Mouse (Mus musculus): ENCODE measurements around the gene Ifi35. TPM values are rescaled to one million over a fixed set of nuclear protein-coding genes. Genes with fewer than 3 reads are reported as not detected.
"Not testable (repeated sequence)": the region's sequence is repeated elsewhere in the genome, so short reads cannot be mapped to it uniquely, and the experiment has no call there.

Gene Ifi35
- polyA plus RNA-seq, 1 experiment from 2014 or later = 29.7 TPM

DNA sequence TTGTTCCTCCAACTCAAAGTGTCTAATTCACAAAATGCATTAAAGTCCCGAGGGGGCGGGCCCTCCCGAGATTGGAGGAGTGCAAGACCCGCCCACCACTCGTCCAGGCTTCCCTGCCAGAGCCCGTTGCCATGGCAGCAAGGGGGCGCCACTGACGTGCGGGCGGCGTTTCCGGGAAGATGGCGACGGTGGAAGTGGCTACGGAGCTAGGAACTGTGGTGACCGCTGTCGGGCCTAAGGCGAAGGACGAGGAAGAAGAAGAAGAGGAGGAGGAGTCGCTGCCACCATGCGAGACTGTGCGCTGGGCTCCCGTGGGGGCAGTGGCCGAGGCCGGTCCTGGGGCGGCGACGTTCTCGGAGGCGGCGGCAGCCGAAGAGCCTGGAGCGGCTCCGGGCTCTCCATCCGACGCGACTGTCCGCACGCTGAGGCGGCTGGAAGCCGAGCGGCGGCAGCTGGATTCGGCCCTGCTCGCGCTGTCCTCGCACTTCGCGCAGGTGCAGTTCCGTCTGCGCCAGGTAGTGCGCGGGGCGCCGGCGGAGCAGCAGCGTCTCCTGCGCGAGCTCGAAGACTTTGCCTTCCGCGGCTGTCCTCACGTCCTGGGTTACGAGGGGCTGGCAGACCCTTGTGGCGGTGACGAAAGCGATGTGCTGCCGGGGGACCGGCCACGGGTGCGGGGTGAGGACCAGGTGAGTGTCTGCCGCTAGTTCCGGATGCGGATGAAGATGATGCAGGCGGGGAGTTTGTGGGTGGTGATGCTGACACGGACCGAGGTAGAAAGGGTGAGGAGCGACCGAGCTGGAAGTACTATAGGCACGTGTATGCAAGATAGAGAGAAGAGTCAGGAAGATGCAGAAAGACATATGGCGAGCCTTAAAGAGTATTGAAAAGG is 23.0 kb upstream of the Ifi35 start, which contains the start of the genes Rundc1 and Ptges3l:
Rundc1 (plus strand) TSS at position 161 of the 889 bp plus-strand sequence.
Ptges3l (minus strand) TSS at position 409 of the 889 bp plus-strand sequence.
- peak; percentile 95 for ATAC-seq
- H3K4me3 ChIP-seq (ENCODE audit: low read length) = peak within 1 kb of the TSS; percentile 97
- H3K27ac ChIP-seq (ENCODE audit: low read length) = peak within 1 kb of the TSS; percentile 92
- peaks cover under 1% of the 10 kb centered on the region; the same call in 1 of the 2 replicates for H3K36me3 ChIP-seq (ENCODE audit: control insufficient read depth, insufficient read depth, low read length)
- H3K27me3 ChIP-seq (replicated peaks; ENCODE audit: control insufficient read depth, insufficient read depth, low read length) = no peaks in the 10 kb centered on the region
- under 1% methylated on average over 81 of the region's 81 CpGs for WGBS
- H3K9me3 ChIP-seq (ENCODE audit: control insufficient read depth, low read length) = no peaks in the 10 kb centered on the region
- H3K4me2 ChIP-seq (ENCODE audit: low read depth, low read length) = peak within 1 kb of the TSS; percentile 88
- H3K9ac ChIP-seq (ENCODE audit: low read depth, low read length) = peak within 1 kb of the TSS; percentile 94
- H3K4me1 ChIP-seq (ENCODE audit: control insufficient read depth, insufficient read depth, low read length) = peaks cover 19% of the 10 kb centered on the region

DNA sequence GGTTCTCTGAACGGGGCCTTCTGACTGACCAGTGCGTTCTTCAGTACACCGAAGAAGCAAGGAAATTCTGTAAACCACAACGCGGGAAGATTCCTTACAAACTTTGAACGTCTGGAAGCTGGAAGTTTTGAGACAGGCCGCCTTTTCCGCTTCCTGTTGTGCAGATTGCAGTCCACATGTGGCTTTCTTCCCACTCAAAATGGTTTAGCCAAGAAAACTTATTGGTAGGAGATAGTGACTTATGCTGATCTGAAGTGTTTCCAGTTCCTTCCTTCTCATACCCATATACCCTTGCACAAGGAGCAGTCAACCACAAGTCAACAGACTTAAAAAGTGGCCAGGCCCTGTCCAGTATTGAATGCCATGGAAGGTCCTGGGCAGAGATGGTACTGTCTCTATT is 22.0 kb upstream of the Ifi35 start:
- Histone ChIP-seq H3K4me1 (ENCODE audit: control insufficient read depth, insufficient read depth, low read length) (peaks cover 19% of the 10 kb centered on the region), H3K36me3 (ENCODE audit: control insufficient read depth, insufficient read depth, low read length) (peaks cover 5% of the 10 kb centered on the region; the same call in 1 of the 2 replicates), H3K9me3 (ENCODE audit: control insufficient read depth, low read length) (no peaks in the 10 kb centered on the region), H3K9ac (ENCODE audit: low read depth, low read length) (peak overlapping the region; percentile 94), H3K27me3 (replicated peaks; ENCODE audit: control insufficient read depth, insufficient read depth, low read length) (no peaks in the 10 kb centered on the region), H3K27ac (ENCODE audit: low read length) (no peak overlapping the region), H3K4me2 (ENCODE audit: low read depth, low read length) (peak overlapping the region; percentile 88), H3K4me3 (ENCODE audit: low read length) (peak overlapping the region; percentile 97)
- no peak for ATAC-seq
- WGBS = 50% methylated on average over 8 of the region's 8 CpGs

DNA sequence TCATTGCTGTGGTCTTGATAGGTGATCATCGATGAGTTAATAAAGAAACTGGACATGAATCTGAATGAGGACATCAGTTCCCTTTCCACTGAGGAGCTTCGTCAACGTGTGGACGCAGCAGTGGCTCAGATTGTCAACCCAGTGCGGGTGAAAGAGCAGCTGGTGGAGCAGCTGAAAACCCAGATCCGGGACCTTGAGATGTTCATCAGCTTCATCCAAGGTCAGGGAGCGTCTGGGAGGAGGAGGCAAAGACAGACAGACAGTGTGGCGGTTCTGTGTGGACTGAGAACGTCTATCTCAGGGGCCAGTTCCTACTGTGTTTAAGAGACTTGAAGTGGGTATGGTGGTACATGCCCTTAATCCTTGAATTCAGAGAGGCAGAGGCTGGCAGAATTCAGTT is 16.9 kb upstream of the Ifi35 start:
- H3K9me3 ChIP-seq (ENCODE audit: control insufficient read depth, low read length) = no peaks in the 10 kb centered on the region
- peaks cover 7% of the 10 kb centered on the region for H3K4me1 ChIP-seq (ENCODE audit: control insufficient read depth, insufficient read depth, low read length)
- ATAC-seq = no peak
- no peaks in the 10 kb centered on the region for H3K27me3 ChIP-seq (replicated peaks; ENCODE audit: control insufficient read depth, insufficient read depth, low read length)
- no peak overlapping the region for H3K27ac ChIP-seq (ENCODE audit: low read length)
- 91% methylated on average over 9 of the region's 9 CpGs for WGBS
- H3K4me2 ChIP-seq (ENCODE audit: low read depth, low read length) = no peak overlapping the region
- no peak overlapping the region for H3K4me3 ChIP-seq (ENCODE audit: low read length)
- no peak overlapping the region for H3K9ac ChIP-seq (ENCODE audit: low read depth, low read length)
- H3K36me3 ChIP-seq (ENCODE audit: control insufficient read depth, insufficient read depth, low read length) = peaks cover 12% of the 10 kb centered on the region

DNA sequence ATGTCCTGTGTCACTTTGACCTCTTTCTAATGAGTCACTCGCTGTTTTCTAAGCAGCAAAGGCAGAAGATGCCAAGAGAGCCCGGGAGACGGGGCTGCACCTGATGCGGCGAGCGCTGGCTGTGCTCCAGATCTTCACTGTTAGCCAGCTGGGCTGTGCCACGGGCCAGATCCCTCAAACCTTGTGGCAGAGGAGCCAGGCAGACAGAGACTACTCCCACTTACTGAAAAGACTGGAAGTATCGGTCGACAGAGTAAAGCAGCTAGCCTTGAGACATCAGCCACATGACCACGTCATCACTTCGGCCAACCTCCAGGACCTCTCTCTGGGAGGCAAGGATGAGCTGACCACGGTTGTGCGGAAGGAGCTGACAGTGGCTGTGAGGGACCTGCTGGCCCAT is 14.8 kb upstream of the Ifi35 start:
- no peak overlapping the region for H3K9ac ChIP-seq (ENCODE audit: low read depth, low read length)
- H3K27me3 ChIP-seq (replicated peaks; ENCODE audit: control insufficient read depth, insufficient read depth, low read length) = no peaks in the 10 kb centered on the region
- no peaks in the 10 kb centered on the region for H3K4me1 ChIP-seq (ENCODE audit: control insufficient read depth, insufficient read depth, low read length)
- H3K4me3 ChIP-seq (ENCODE audit: low read length) = no peak overlapping the region
- 90% methylated on average over 13 of the region's 13 CpGs for WGBS
- no peak overlapping the region for H3K27ac ChIP-seq (ENCODE audit: low read length)
- no peak for ATAC-seq
- H3K9me3 ChIP-seq (ENCODE audit: control insufficient read depth, low read length) = no peaks in the 10 kb centered on the region
- peaks cover 12% of the 10 kb centered on the region for H3K36me3 ChIP-seq (ENCODE audit: control insufficient read depth, insufficient read depth, low read length)
- H3K4me2 ChIP-seq (ENCODE audit: low read depth, low read length) = no peak overlapping the region

DNA sequence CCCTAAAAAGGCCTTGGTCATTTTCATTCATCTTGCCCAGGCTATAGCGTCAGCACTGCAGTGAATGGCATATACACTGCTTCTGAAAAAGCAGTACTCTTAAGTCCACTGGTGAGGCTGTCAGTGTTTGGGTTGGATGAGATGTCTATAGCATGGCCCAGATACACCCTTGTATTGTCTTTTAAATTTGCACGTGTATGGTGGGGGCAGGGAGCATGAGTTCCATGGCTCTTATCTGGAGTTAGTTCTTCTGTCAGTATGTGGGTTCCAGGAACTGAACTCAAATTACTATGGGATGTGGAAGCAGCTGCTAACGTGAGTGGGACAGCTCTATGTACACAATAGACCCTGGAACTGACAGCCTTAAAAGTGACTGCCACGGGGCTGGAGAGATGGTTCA is 12.4 kb upstream of the Ifi35 start:
- no peak overlapping the region for H3K4me2 ChIP-seq (ENCODE audit: low read depth, low read length)
- H3K9me3 ChIP-seq (ENCODE audit: control insufficient read depth, low read length) = no peaks in the 10 kb centered on the region
- 75% methylated on average over 4 of the region's 4 CpGs for WGBS
- H3K9ac ChIP-seq (ENCODE audit: low read depth, low read length) = no peak overlapping the region
- no peaks in the 10 kb centered on the region for H3K4me1 ChIP-seq (ENCODE audit: control insufficient read depth, insufficient read depth, low read length)
- no peaks in the 10 kb centered on the region for H3K27me3 ChIP-seq (replicated peaks; ENCODE audit: control insufficient read depth, insufficient read depth, low read length)
- H3K4me3 ChIP-seq (ENCODE audit: low read length) = no peak overlapping the region
- H3K27ac ChIP-seq (ENCODE audit: low read length) = no peak overlapping the region
- no peak for ATAC-seq
- peaks cover 7% of the 10 kb centered on the region for H3K36me3 ChIP-seq (ENCODE audit: control insufficient read depth, insufficient read depth, low read length)

DNA sequence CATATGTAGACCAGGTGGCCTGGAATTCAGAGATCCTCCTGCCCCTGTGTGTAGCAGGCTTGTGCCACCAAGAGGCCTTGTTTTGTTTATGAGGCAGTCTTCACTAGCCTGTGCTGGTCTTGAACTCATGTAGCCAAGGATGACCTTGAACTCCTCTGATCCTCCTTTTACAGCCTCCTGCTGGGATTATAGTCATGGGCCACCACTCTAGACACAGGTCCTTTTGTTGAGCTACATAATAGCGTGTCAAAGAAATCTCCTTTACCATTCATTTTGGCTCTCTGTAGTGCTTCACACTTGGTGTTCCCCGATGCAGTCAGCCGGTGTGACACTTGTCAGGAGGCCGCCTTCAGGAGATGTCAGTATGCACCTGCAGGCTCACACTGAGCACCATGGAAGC is 11.3 kb upstream of the Ifi35 start:
- Histone ChIP-seq H3K4me1 (ENCODE audit: control insufficient read depth, insufficient read depth, low read length) (no peaks in the 10 kb centered on the region), H3K27me3 (replicated peaks; ENCODE audit: control insufficient read depth, insufficient read depth, low read length) (no peaks in the 10 kb centered on the region), H3K9me3 (ENCODE audit: control insufficient read depth, low read length) (no peaks in the 10 kb centered on the region), H3K4me2 (ENCODE audit: low read depth, low read length) (no peak overlapping the region), H3K36me3 (ENCODE audit: control insufficient read depth, insufficient read depth, low read length) (peaks cover 7% of the 10 kb centered on the region), H3K4me3 (ENCODE audit: low read length) (no peak overlapping the region), H3K27ac (ENCODE audit: low read length) (no peak overlapping the region), H3K9ac (ENCODE audit: low read depth, low read length) (no peak overlapping the region)
- ATAC-seq = no peak
- 84% methylated on average over 4 of the region's 4 CpGs for WGBS

DNA sequence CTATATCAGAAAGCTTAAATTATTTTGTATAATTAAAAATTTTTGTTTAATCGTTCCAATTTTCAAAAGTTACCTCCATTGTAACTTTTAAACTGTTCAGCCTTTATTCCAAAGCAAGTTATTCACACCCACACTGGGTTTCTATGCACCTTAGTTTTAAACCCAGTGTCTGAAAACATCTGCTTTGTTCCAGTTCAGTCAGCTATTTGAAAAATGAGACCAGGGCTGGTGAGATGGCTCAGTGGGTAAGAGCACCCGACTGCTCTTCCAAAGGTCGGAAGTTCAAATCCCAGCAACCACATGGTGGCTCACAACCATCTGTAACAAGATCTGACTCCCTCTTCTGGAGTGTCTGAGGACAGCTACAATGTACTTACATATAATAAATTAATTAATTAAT is 10.2 kb upstream of the Ifi35 start:
- H3K4me2 ChIP-seq (ENCODE audit: low read depth, low read length); H3K27me3 ChIP-seq (replicated peaks; ENCODE audit: control insufficient read depth, insufficient read depth, low read length); ATAC-seq; H3K9me3 ChIP-seq (ENCODE audit: control insufficient read depth, low read length); H3K4me1 ChIP-seq (ENCODE audit: control insufficient read depth, insufficient read depth, low read length); H3K27ac ChIP-seq (ENCODE audit: low read length); H3K4me3 ChIP-seq (ENCODE audit: low read length); H3K9ac ChIP-seq (ENCODE audit: low read depth, low read length); H3K36me3 ChIP-seq (ENCODE audit: control insufficient read depth, insufficient read depth, low read length): not testable (repeated sequence)
- WGBS = 57% methylated on average over 3 of the region's 3 CpGs

DNA sequence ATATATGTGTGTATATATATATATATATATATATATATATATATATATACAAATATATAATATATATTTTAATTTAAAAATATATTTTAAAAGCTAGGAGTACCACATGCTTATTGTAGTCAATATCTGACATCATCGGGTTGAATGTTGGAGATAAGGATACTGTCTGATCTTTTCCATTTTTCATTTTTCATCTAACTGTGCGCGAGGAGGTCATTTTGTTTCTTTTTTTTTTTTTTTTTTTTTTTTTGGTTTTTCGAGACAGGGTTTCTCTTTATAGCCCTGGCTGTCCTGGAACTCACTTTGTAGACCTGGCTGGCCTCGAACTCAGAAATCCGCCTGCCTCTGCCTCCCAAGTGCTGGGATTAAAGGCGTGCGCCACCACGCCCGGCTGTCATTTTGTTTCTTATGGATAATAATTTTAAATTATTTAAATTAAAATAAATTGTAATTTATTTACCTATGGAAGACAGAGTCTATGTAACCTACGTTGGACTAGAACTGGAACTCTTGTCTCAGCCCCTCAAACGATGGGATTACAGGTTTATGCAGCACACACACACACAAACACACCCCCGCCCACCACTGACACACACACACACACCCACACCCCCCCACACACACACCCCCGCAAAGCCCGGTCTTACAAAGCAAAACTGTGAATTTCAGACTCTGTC is 6.6 kb upstream of the Ifi35 start:
- WGBS = 33% methylated on average over 14 of the region's 15 CpGs
- Histone ChIP-seq H3K4me3 (ENCODE audit: low read length) (peak overlapping the region; percentile 35), H3K36me3 (ENCODE audit: control insufficient read depth, insufficient read depth, low read length) (peaks cover 13% of the 10 kb centered on the region), H3K4me2 (ENCODE audit: low read depth, low read length) (peak overlapping the region; percentile 62), H3K4me1 (ENCODE audit: control insufficient read depth, insufficient read depth, low read length) (peaks cover 17% of the 10 kb centered on the region)
- not testable (repeated sequence) for H3K9me3 ChIP-seq (ENCODE audit: control insufficient read depth, low read length); H3K9ac ChIP-seq (ENCODE audit: low read depth, low read length); ATAC-seq; H3K27ac ChIP-seq (ENCODE audit: low read length); H3K27me3 ChIP-seq (replicated peaks; ENCODE audit: control insufficient read depth, insufficient read depth, low read length)

DNA sequence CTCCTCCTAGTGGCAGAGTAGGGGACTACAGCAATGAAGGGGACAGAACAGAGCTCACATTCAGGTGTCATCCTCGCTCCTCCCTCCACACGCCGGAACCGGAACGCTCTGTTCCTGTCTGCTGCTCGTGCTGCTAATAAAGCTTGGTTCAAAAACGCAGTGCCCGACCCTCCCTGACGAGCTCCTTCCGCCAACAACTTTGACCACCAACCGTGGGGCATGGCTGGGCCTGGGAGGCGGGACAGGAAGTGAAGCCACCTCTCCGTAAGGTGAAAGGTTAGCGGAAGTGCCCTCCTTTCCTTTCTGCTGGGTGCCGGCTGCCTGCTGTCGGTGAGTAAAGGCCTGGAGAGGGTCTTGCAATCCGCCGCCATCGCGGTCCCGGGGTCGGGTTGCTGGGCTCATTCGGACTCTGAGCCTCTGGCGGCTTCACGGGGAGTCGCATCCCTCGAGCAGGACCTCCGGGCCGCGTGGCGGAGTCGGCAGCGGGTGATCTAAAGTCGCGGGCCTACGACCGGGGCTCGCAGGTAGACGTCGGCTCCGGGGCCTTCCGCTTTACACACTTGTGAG is 6.0 kb upstream of the Ifi35 start, which contains the start of gene Rpl27:
Rpl27 (plus strand) TSS at position 172 of the 567 bp plus-strand sequence.
- peak within 1 kb of the TSS; percentile 90 for H3K9ac ChIP-seq (ENCODE audit: low read depth, low read length)
- H3K27me3 ChIP-seq (replicated peaks; ENCODE audit: control insufficient read depth, insufficient read depth, low read length) = no peaks in the 10 kb centered on the region
- under 1% methylated on average over 42 of the region's 42 CpGs for WGBS
- peak within 1 kb of the TSS; percentile 85 for H3K27ac ChIP-seq (ENCODE audit: low read length)
- H3K4me1 ChIP-seq (ENCODE audit: control insufficient read depth, insufficient read depth, low read length) = peaks cover 17% of the 10 kb centered on the region
- ATAC-seq = peak; percentile 98
- H3K4me3 ChIP-seq (ENCODE audit: low read length) = peak within 1 kb of the TSS; percentile 83
- peak within 1 kb of the TSS; percentile 76 for H3K4me2 ChIP-seq (ENCODE audit: low read depth, low read length)
- H3K9me3 ChIP-seq (ENCODE audit: control insufficient read depth, low read length) = no peaks in the 10 kb centered on the region
- peaks cover 13% of the 10 kb centered on the region for H3K36me3 ChIP-seq (ENCODE audit: control insufficient read depth, insufficient read depth, low read length)
